Mouse (Mus musculus): ENCODE data around the gene Magix. TPM values are rescaled to one million over a fixed set of nuclear protein-coding genes. Genes with fewer than 3 reads are reported as not detected.

The Magix gene
- total and polyA plus RNA-seq, 2 experiments from 2014 or later, result 0.07 TPM; not detected in 1

- H3K4me1 ChIP-seq (ENCODE audit: insufficient read depth, low read length), result no peaks in the 10 kb centered on the region
- no peaks in the 10 kb centered on the region for H3K9me3 ChIP-seq (ENCODE audit: low read length)
- no peak for DNase-seq (ENCODE audit: low spot score)
- H3K36me3 ChIP-seq (ENCODE audit: insufficient read depth, low read length), result no peaks in the 10 kb centered on the region
- no peak overlapping the region for H3K4me3 ChIP-seq (ENCODE audit: low read depth, low read length)
- no peak for ATAC-seq (ENCODE audit: low FRiP score)
- H3K4me2 ChIP-seq (ENCODE audit: low read depth, low read length, poor library complexity, severe bottlenecking), result no peak overlapping the region
- 79% methylated on average over 4 of the region's 4 CpGs for WGBS
- no peaks in the 10 kb centered on the region for H3K27me3 ChIP-seq (ENCODE audit: insufficient read depth, low read length)
- H3K9ac ChIP-seq (replicated peaks; ENCODE audit: low read length, poor library complexity, severe bottlenecking), result no peak overlapping the region
- no peak for TF ChIP-seq CTCF (IDR thresholded peaks at IDR 0.05)
- H3K27ac ChIP-seq (ENCODE audit: low read depth, low read length), result no peak overlapping the region
Observed at GRCm38 (mm10) chrX:7661086-7661485, 20.0 kb downstream of the Magix start.

GRCm38 (mm10) chrX:7658785-7659589, 22.1 kb downstream of the Magix start:
- WGBS, result 62% methylated on average over 11 of the region's 11 CpGs
- H3K4me3 ChIP-seq (ENCODE audit: low read depth, low read length), result no peak overlapping the region
- no peaks in the 10 kb centered on the region for H3K36me3 ChIP-seq (ENCODE audit: insufficient read depth, low read length)
- H3K27ac ChIP-seq (ENCODE audit: low read depth, low read length), result no peak overlapping the region
- H3K4me2 ChIP-seq (ENCODE audit: low read depth, low read length, poor library complexity, severe bottlenecking), result no peak overlapping the region
- H3K27me3 ChIP-seq (ENCODE audit: insufficient read depth, low read length), result no peaks in the 10 kb centered on the region
- no peak for TF ChIP-seq CTCF (IDR thresholded peaks at IDR 0.05)
- H3K9ac ChIP-seq (replicated peaks; ENCODE audit: low read length, poor library complexity, severe bottlenecking), result no peak overlapping the region
- no peaks in the 10 kb centered on the region for H3K9me3 ChIP-seq (ENCODE audit: low read length)
- no peak for DNase-seq (ENCODE audit: low spot score)
- ATAC-seq (ENCODE audit: low FRiP score), result no peak
- no peaks in the 10 kb centered on the region for H3K4me1 ChIP-seq (ENCODE audit: insufficient read depth, low read length)

- Histone ChIP-seq H3K4me2 (ENCODE audit: low read depth, low read length, poor library complexity, severe bottlenecking) (peak overlapping the region; percentile 39; the same call in 1 of the 2 replicates), H3K9ac (replicated peaks; ENCODE audit: low read length, poor library complexity, severe bottlenecking) (no peak overlapping the region), H3K36me3 (ENCODE audit: insufficient read depth, low read length) (no peaks in the 10 kb centered on the region), H3K27ac (ENCODE audit: low read depth, low read length) (no peak overlapping the region), H3K4me1 (ENCODE audit: insufficient read depth, low read length) (no peaks in the 10 kb centered on the region), H3K4me3 (ENCODE audit: low read depth, low read length) (no peak overlapping the region), H3K9me3 (ENCODE audit: low read length) (no peaks in the 10 kb centered on the region), H3K27me3 (ENCODE audit: insufficient read depth, low read length) (no peaks in the 10 kb centered on the region)
- ATAC-seq (ENCODE audit: low FRiP score), result no peak
- 39% methylated on average over 14 of the region's 15 CpGs for WGBS
- no peak for DNase-seq (ENCODE audit: low spot score)
- no peak for TF ChIP-seq CTCF (IDR thresholded peaks at IDR 0.05)
Observed at GRCm38 (mm10) chrX:7658031-7658784, 22.8 kb downstream of the Magix start.

GRCm38 (mm10) chrX:7657221-7657639, 23.8 kb downstream of the Magix start, which contains the start of gene Prickle3:
Gene Prickle3, plus strand, starts transcription at chrX:7657260.
- no peaks in the 10 kb centered on the region for H3K4me1 ChIP-seq (ENCODE audit: insufficient read depth, low read length)
- no peak within 1 kb of the TSS for H3K27ac ChIP-seq (ENCODE audit: low read depth, low read length)
- DNase-seq (ENCODE audit: low spot score), result peak; percentile 5
- peak within 1 kb of the TSS; percentile 39 for H3K4me2 ChIP-seq (ENCODE audit: low read depth, low read length, poor library complexity, severe bottlenecking)
- no peaks in the 10 kb centered on the region; the same call in 1 of the 2 replicates for H3K36me3 ChIP-seq (ENCODE audit: insufficient read depth, low read length)
- no peak for TF ChIP-seq CTCF (IDR thresholded peaks at IDR 0.05)
- ATAC-seq (ENCODE audit: low FRiP score), result 0 out of 2 replicates have a peak, but pooled peaks have one; percentile 41
- H3K9me3 ChIP-seq (ENCODE audit: low read length), result no peaks in the 10 kb centered on the region
- no peak within 1 kb of the TSS for H3K9ac ChIP-seq (replicated peaks; ENCODE audit: low read length, poor library complexity, severe bottlenecking)
- H3K27me3 ChIP-seq (ENCODE audit: insufficient read depth, low read length), result no peaks in the 10 kb centered on the region
- WGBS, result 38% methylated on average over 26 of the region's 26 CpGs
- peak within 1 kb of the TSS; percentile 25 for H3K4me3 ChIP-seq (ENCODE audit: low read depth, low read length)

- peak; percentile 41; the same call in 1 of the 2 replicates for TF ChIP-seq CTCF (IDR thresholded peaks at IDR 0.05)
- peak overlapping the region; percentile 42; the same call in 1 of the 2 replicates for H3K9ac ChIP-seq (replicated peaks; ENCODE audit: low read length, poor library complexity, severe bottlenecking)
- H3K27ac ChIP-seq (ENCODE audit: low read depth, low read length), result peak overlapping the region; percentile 71
- peaks cover 3% of the 10 kb centered on the region; the same call in 1 of the 2 replicates for H3K36me3 ChIP-seq (ENCODE audit: insufficient read depth, low read length)
- no peaks in the 10 kb centered on the region for H3K4me1 ChIP-seq (ENCODE audit: insufficient read depth, low read length)
- H3K9me3 ChIP-seq (ENCODE audit: low read length), result no peaks in the 10 kb centered on the region
- H3K4me3 ChIP-seq (ENCODE audit: low read depth, low read length), result peak overlapping the region; percentile 25
- peak; percentile 94 for ATAC-seq (ENCODE audit: low FRiP score)
- WGBS, result 28% methylated on average over 25 of the region's 25 CpGs
- peak overlapping the region; percentile 44 for H3K4me2 ChIP-seq (ENCODE audit: low read depth, low read length, poor library complexity, severe bottlenecking)
- H3K27me3 ChIP-seq (ENCODE audit: insufficient read depth, low read length), result no peaks in the 10 kb centered on the region
- DNase-seq (ENCODE audit: low spot score), result peak; percentile 91
Observed at GRCm38 (mm10) chrX:7648671-7649304, 32.3 kb downstream of the Magix start.

Data from midbrain, postnatal 0 days (tissue).